Mouse (Mus musculus) stomach, embryonic 16.5 days (tissue): Measurements from ENCODE around the gene Ccdc87. TPM values are rescaled to one million over a fixed set of nuclear protein-coding genes. Genes with fewer than 3 reads are reported as not detected.
"Not testable (repeated sequence)": the region's sequence is repeated elsewhere in the genome, so short reads cannot be mapped to it uniquely, and the experiment has no call there.

Source experiments
- ATAC-seq: fragments of 200-750 bp; cut with Nextera tagmentation; 2 replicates; pipeline ENCODE4 v1.8.0; 2017; ENCODE audit warnings: moderate number of reproducible peaks, moderate TSS enrichment; ENCODE audit not compliant: insufficient read depth, low FRiP score
- H3K27ac ChIP-seq: fragments of 300-500 bp; sonication (generic); 2 replicates; pipeline ENCODE4 v1.5.1; 2014; ENCODE audit warnings: low read length
- H3K27me3 ChIP-seq: fragments of 300-500 bp; sonication (generic); 2 replicates; pipeline ENCODE4 v1.6.1; 2014; ENCODE audit warnings: low read length, control low read depth, mixed read lengths; ENCODE audit not compliant: control insufficient read depth, insufficient read depth
- H3K36me3 ChIP-seq: fragments of 300-500 bp; sonication (generic); 2 replicates; pipeline ENCODE4 v1.6.1; 2014; ENCODE audit warnings: low read length; ENCODE audit not compliant: control insufficient read depth, insufficient read depth
- H3K4me1 ChIP-seq: fragments of 300-500 bp; sonication (generic); 2 replicates; pipeline ENCODE4 v1.6.1; 2014; ENCODE audit warnings: low read length, control low read depth, mixed read lengths; ENCODE audit not compliant: control insufficient read depth, insufficient read depth
- H3K4me2 ChIP-seq: fragments of 300-500 bp; sonication (generic); 2 replicates; pipeline ENCODE4 v1.6.1; 2014; ENCODE audit warnings: low read depth, low read length, mixed read lengths
- H3K4me3 ChIP-seq: fragments of 300-500 bp; sonication (generic); replicated peaks from 2 replicates; pipeline ENCODE4 v1.5.1; 2014; ENCODE audit warnings: mild to moderate bottlenecking, low read length
- H3K9ac ChIP-seq: fragments of 300-500 bp; sonication (generic); 2 replicates; pipeline ENCODE4 v1.6.1; 2014; ENCODE audit warnings: low read length
- H3K9me3 ChIP-seq: fragments of 300-500 bp; sonication (generic); replicated peaks from 2 replicates; pipeline ENCODE4 v1.6.1; 2016; ENCODE audit warnings: low read length, control low read depth; ENCODE audit not compliant: control insufficient read depth
- WGBS: fragments of 180-500 bp; shearing (Covaris S2); extraction: QIAGEN DNeasy Blood & Tissue Kit; methylation state at CpG from one replicate; pipeline ENCODE4 v1.1.7; 2014; 5-methylcytosine and 5-hydroxymethylcytosine counted together
- polyA plus RNA-seq: library from polyadenylated mRNA; unstranded; fragments of >200 nt; fragmentation: Nextera tagmentation; extraction: Ambion mirVana; gene quantifications from 2 replicates; pipeline ENCODE4 v1.2.1, GENCODE M21; 2015

Gene Ccdc87
- polyA plus RNA-seq, 1 experiment from 2014 or later = not detected

DNA sequence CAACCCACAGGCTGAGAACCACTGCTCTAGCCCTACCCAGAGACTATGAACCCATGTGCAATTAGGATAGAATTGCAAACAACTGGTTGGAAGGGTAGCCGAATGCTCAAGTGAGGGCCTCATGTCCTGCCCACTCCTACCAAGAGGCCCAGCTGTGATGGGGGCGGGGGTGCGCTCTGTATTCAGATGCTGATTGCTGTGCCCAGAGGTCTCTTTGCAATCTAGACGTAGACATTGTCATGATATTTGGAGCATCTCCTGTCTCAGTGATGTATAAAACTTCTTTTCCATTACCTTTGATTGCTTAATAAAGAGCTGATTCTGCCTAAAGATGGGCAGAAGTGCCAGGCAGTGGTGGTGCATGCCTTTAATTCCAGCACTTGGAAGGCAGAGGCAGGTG lies 10.6 kb downstream of the Ccdc87 start:
- Histone ChIP-seq H3K36me3 (no peaks in the 10 kb centered on the region), H3K27me3 (no peaks in the 10 kb centered on the region; the same call in 1 of the 2 replicates), H3K27ac (no peak overlapping the region), H3K4me3 (no peak overlapping the region), H3K9ac (no peak overlapping the region), H3K4me1 (peaks cover 4% of the 10 kb centered on the region; the same call in 1 of the 2 replicates), H3K4me2 (no peak overlapping the region), H3K9me3 (no peaks in the 10 kb centered on the region)
- no peak for ATAC-seq
- WGBS = 51% methylated on average over 4 of the region's 4 CpGs

DNA sequence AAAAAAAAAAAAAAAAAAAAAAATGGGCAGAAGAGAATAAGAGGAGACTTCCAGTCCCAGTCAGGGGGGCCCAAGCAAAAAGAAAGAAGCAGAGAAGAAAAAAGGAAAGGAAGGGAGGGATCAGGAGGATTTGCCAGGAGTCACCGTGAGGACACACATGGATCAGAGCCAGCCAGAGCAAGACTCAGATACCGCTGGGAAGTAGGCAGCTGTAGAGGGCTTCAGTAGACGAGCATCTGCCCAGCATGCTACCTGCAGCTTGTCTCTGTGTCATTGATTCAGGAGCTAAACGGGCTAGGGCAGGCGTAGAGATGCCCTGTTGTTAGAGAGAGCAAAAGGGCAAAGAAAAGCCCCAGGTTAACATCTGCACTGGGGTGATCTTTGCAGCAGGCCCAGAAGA lies 11.1 kb downstream of the Ccdc87 start:
- H3K27me3 ChIP-seq = no peaks in the 10 kb centered on the region; the same call in 1 of the 2 replicates
- no peak overlapping the region for H3K27ac ChIP-seq
- H3K36me3 ChIP-seq = no peaks in the 10 kb centered on the region
- H3K9ac ChIP-seq = no peak overlapping the region
- H3K4me2 ChIP-seq = no peak overlapping the region
- no peaks in the 10 kb centered on the region for H3K9me3 ChIP-seq
- peaks cover 5% of the 10 kb centered on the region; the same call in 1 of the 2 replicates for H3K4me1 ChIP-seq
- ATAC-seq = no peak
- 50% methylated on average over 5 of the region's 5 CpGs for WGBS
- H3K4me3 ChIP-seq = no peak overlapping the region

DNA sequence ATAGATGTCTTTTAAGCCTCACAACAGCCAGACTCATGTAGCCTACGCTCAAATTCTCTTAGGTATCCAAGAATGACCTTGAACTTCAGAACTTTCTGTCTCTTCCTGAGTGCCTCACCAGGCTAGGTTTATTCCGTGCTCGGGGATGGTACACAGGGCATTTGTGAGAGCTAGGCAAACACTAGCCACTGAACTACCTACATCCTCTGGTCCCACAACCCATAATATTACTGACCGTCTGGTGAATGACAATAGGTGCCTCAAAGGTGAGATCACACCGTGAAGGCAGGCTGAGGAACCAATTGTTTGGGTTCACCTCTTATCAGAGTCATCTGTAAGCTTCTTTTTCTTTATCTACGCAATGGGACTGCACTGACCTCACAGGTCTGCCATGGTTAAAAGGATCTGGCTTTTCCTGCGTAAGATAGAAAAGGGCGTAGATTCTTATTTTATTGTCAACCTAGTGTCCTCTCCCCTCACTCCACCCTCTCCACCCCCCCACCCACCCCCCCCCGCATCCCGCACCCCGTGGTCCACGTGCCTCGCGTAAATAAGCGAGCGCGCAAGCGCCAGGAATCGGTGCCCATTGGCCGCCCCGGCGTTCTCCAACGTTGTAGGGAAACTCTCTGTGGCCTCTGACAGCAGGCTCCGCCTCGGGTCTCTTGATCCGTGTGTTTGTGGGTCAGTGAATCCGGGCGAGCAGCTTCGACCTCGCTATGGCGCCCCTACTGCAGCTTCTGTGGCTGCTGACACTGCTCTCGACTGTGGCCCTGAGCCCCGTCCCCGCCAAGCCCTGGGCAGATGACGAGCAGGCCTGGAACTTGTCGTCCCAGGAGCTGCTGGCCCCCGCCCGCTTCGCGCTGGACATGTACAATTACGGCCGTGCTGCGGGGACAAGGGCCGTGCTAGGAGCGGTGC lies 15.6 kb downstream of the Ccdc87 start, which contains the start of gene Ctsf:
TSS of gene Ctsf (plus strand) at position 579 of the 918 bp plus-strand sequence.
- Histone ChIP-seq H3K36me3 (no peaks in the 10 kb centered on the region), H3K9ac (peak within 1 kb of the TSS; percentile 73), H3K9me3 (no peaks in the 10 kb centered on the region), H3K27ac (no peak within 1 kb of the TSS), H3K4me2 (peak within 1 kb of the TSS; percentile 91), H3K27me3 (no peaks in the 10 kb centered on the region; the same call in 1 of the 2 replicates), H3K4me3 (peak within 1 kb of the TSS; percentile 56), H3K4me1 (peaks cover 9% of the 10 kb centered on the region; the same call in 1 of the 2 replicates)
- peak; percentile 91 for ATAC-seq
- WGBS = 2% methylated on average over 45 of the region's 45 CpGs

DNA sequence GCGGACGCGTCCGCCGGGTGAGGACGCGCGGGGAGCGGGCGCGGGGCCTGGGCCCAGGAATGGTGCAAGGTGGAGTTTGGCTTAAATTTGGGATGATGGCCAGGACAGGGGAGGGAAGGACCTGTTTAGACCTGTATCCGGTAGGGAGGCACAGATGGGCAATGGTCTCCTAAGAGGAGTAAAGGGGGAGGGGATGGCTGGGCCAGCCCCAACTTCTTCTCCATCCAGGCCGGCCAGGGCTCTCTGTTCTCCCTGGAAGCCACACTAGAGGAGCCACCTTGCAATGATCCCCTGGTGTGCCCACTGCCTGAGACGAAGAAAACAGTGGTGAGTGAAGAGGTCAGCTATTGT lies 16.3 kb downstream of the Ccdc87 start:
- Histone ChIP-seq H3K36me3 (no peaks in the 10 kb centered on the region), H3K9me3 (no peaks in the 10 kb centered on the region), H3K4me3 (peak overlapping the region; percentile 56), H3K9ac (peak overlapping the region; percentile 73), H3K4me1 (peaks cover 9% of the 10 kb centered on the region; the same call in 1 of the 2 replicates), H3K27ac (no peak overlapping the region), H3K4me2 (peak overlapping the region; percentile 91), H3K27me3 (no peaks in the 10 kb centered on the region)
- ATAC-seq = 0 out of 2 replicates have a peak, but pooled peaks have one; percentile 42
- 1% methylated on average over 14 of the region's 14 CpGs for WGBS

DNA sequence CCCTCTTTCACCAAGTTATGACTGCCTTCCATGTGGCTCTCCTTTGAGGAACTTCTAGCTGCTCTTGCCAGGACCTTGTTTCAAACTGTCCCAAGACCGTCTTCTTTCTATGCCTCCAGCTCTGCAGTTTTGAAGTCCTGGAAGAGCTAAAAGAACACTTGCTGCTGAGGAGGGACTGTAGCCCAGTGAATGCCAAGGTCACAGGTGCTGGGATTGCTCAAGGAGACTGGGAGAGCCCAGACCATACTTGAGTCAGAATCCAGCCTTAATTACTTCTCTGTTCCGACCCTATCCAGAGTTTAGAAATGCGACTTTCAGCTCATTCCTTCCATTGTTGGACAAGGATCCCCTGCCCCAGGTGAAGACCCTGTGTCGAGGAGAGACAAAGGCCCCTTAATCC lies 16.8 kb downstream of the Ccdc87 start:
- peak overlapping the region; percentile 91; the same call in 1 of the 2 replicates for H3K4me2 ChIP-seq
- H3K4me3 ChIP-seq = peak overlapping the region; percentile 56; the same call in 1 of the 2 replicates
- no peaks in the 10 kb centered on the region for H3K36me3 ChIP-seq
- H3K27ac ChIP-seq = no peak overlapping the region
- no peaks in the 10 kb centered on the region for H3K9me3 ChIP-seq
- ATAC-seq = no peak
- 77% methylated on average over 4 of the region's 4 CpGs for WGBS
- H3K9ac ChIP-seq = no peak overlapping the region
- H3K4me1 ChIP-seq = peaks cover 9% of the 10 kb centered on the region; the same call in 1 of the 2 replicates
- no peaks in the 10 kb centered on the region for H3K27me3 ChIP-seq

DNA sequence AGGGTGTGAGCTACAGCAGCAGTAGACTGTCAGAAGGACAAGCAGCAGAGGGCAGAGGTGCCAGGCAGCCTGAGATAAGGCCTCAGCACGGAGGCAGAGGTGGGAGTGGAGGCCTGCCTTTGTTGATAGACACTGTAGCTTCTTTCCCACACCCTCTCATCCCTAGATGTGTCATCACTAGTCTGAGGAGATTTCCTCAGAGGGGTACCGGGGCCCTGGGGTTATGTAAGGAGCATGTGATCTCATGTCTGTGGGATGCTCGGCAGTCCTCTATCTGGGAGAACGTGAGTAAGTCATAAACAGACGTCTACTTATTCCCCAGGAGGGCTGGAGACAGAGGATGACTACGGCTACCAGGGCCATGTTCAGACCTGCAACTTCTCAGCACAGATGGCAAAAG lies 19.9 kb downstream of the Ccdc87 start:
- ATAC-seq = no peak
- no peak overlapping the region for H3K27ac ChIP-seq
- H3K4me1 ChIP-seq = peaks cover 9% of the 10 kb centered on the region; the same call in 1 of the 2 replicates
- H3K9ac ChIP-seq = no peak overlapping the region
- no peaks in the 10 kb centered on the region for H3K9me3 ChIP-seq
- H3K36me3 ChIP-seq = no peaks in the 10 kb centered on the region
- no peak overlapping the region; the same call in 1 of the 2 replicates for H3K4me2 ChIP-seq
- H3K4me3 ChIP-seq = no peak overlapping the region
- 65% methylated on average over 6 of the region's 6 CpGs for WGBS
- H3K27me3 ChIP-seq = no peaks in the 10 kb centered on the region

DNA sequence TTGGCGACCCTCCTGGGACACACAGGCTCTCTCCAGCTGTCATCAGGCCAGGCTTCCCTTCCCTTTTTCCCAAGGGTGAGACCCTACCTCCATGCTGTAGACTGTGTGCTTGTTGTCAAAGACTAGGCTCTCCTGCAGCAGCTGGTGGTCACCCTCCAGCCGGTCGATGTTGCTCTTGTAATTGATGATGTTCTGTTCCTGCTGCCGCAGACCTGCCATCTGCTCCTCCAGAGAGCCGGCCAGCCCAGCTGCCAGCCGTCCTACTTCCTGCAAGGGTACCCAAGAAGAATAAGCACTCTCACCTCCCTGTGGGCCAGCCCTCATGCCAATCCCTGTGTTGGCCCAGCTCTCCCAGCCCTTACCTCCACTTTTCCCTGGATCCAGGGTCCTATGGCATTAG lies 23.9 kb downstream of the Ccdc87 start:
- 60% methylated on average over 6 of the region's 6 CpGs for WGBS
- Histone ChIP-seq H3K27ac (no peak overlapping the region), H3K36me3 (no peaks in the 10 kb centered on the region), H3K9me3 (no peaks in the 10 kb centered on the region), H3K4me2 (no peak overlapping the region), H3K9ac (no peak overlapping the region), H3K27me3 (no peaks in the 10 kb centered on the region), H3K4me1 (peaks cover 6% of the 10 kb centered on the region), H3K4me3 (no peak overlapping the region)
- ATAC-seq = no peak

DNA sequence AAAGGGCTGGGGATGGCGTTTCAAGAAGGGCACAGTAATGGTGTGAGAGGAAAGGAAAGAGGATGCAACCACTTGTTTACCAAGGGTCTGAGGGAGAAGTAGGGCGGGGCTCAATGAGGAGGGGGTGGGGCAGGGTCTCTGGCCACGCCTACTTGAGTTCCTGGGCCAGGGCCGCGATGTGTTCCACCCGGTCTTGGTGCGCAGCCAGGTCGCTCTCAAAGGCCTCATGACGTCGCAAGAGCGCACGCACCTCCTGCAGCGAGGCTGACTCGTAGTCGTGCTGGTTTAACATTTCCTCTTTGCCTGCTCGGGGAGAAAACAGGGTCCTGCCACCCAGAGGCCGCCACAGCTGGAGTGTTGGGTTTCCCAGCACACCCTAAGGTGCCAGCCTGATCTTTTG lies 26.0 kb downstream of the Ccdc87 start:
- Histone ChIP-seq H3K9ac (peak overlapping the region; percentile 52; the same call in 1 of the 2 replicates), H3K36me3 (no peaks in the 10 kb centered on the region), H3K9me3 (no peaks in the 10 kb centered on the region), H3K27me3 (no peaks in the 10 kb centered on the region), H3K4me1 (peaks cover 6% of the 10 kb centered on the region), H3K27ac (no peak overlapping the region), H3K4me3 (no peak overlapping the region; the same call in 1 of the 2 replicates), H3K4me2 (peak overlapping the region; percentile 37; the same call in 1 of the 2 replicates)
- ATAC-seq = no peak
- 3% methylated on average over 17 of the region's 17 CpGs for WGBS

DNA sequence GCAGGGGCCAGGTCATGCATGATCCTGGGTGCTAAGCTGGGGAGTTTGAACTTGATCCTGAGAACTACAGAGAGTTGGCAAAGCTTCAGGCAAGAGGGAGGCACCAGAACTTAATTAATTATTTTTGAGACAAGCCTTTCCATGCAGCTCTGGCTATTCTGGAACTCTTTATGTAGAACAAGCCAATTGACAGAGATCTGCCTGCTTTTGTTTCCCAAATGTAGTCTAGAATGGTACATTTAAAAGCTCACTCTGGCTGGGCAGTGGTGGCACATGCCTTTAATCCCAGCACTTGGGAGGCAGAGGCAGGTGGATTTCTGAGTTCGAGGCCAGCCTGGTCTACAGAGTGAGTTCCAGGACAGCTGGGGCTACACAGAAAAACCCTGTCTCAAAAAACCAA lies 35.4 kb downstream of the Ccdc87 start:
- ATAC-seq, H3K4me2 ChIP-seq, H3K9ac ChIP-seq, H3K4me3 ChIP-seq, H3K9me3 ChIP-seq, H3K27ac ChIP-seq, H3K27me3 ChIP-seq, H3K4me1 ChIP-seq, H3K36me3 ChIP-seq: not testable (repeated sequence)
- 94% methylated on average over 1 of the region's 1 CpGs for WGBS
